ENCODE assay signal across 21 mouse cellular contexts in the genomic region with DNA sequence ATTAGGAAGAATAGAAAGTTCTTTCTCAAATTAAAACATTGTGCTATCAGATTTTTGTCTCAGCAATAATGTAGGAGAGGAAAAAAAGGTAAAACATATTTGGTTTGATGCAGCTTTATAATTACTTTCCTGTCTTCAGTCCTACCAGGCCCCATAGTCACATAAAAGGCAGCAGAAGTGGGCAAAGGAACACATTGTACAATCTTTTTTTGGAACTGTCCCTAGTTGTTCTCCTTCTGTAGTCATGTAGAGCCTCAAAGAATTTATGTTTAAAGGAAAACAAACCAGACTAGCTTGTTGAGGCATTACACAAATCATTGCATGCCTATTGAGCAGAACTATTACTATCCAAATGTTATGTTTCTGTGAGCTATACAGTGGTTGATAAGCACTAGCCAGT.
A peak's percentile ranks its signal among the peaks of the same experiment; 100 is the strongest.
DNase-seq lines count a peak whose midpoint lies in the region; ATAC-seq and TF ChIP-seq lines count a peak whose summit lies in the region.
"Had no signal": no experiment of that assay in that cellular context is flagged by ENCODE, and none has a peak within 500 bp of the region (broad histone marks: within the 10 kb centered on the region; RNA-seq: fewer than 3 reads in every experiment).

No protein-coding gene starts in this region.

- no peak for DNase-seq in forebrain, embryonic 14.5 days (ENCODE audit: low spot score)
- DNase-seq in left cerebral cortex, adult 2 months (ENCODE audit: extremely low spot score in 1 of 2, low spot score in 2 of 2), result no peak
- DNase-seq in left cerebral cortex, adult 18-20 months (ENCODE audit: low spot score in 2 of 2), result no peak
- peak; percentile 69 for DNase-seq in brain, adult 2 months (ENCODE audit: low read depth, low spot score)
- peak; percentile 65 for DNase-seq in telencephalon, adult 2 months (ENCODE audit: low read depth, low spot score)
- DNase-seq: adrenal gland, postnatal 14 days; cerebellum, adult 18-20 months; cerebellum, adult 9-11 months; cerebellum, postnatal 36 days; gastrocnemius, postnatal 10 days; heart, adult 2 months; heart, postnatal 14 days had no signal

- no peak overlapping the region for H3K9ac ChIP-seq in forebrain, embryonic 16.5 days (replicated peaks; ENCODE audit: low read depth, low read length)
- H3K9ac ChIP-seq in forebrain, embryonic 14.5 days (ENCODE audit: low read length), result no peak overlapping the region
- H3K9ac ChIP-seq: forebrain, embryonic 13.5 days; heart, embryonic 15.5 days; hindbrain, embryonic 13.5 days had no signal

- no peaks in the 10 kb centered on the region for H3K36me3 ChIP-seq in forebrain, embryonic 16.5 days (ENCODE audit: control insufficient read depth, insufficient read depth)
- H3K36me3 ChIP-seq in forebrain, embryonic 14.5 days (ENCODE audit: control insufficient read depth, insufficient read depth, low read length), result no peaks in the 10 kb centered on the region
- H3K36me3 ChIP-seq: heart, embryonic 15.5 days; hindbrain, embryonic 13.5 days had no signal

- H3K4me1 ChIP-seq in forebrain, embryonic 16.5 days (replicated peaks; ENCODE audit: control insufficient read depth, insufficient read depth, low read length), result peaks cover 5% of the 10 kb centered on the region; the same call in 1 of the 2 replicates
- no peaks in the 10 kb centered on the region for H3K4me1 ChIP-seq in forebrain, embryonic 14.5 days (ENCODE audit: control insufficient read depth, insufficient read depth, low read length)
- H3K4me1 ChIP-seq: forebrain, embryonic 13.5 days; heart, embryonic 15.5 days; hindbrain, embryonic 13.5 days had no signal

- H3K4me2 ChIP-seq in forebrain, embryonic 16.5 days (ENCODE audit: low read length), result no peak overlapping the region
- no peak overlapping the region for H3K4me2 ChIP-seq in forebrain, embryonic 14.5 days (ENCODE audit: low read length)
- H3K4me2 ChIP-seq: forebrain, embryonic 13.5 days; heart, embryonic 11.5 days; heart, embryonic 15.5 days; hindbrain, embryonic 13.5 days had no signal

- peak; percentile 14; the same call in 1 of the 2 replicates for ATAC-seq in forebrain, embryonic 16.5 days
- ATAC-seq in forebrain, embryonic 14.5 days, result no peak; the same call in 1 of the 2 replicates
- ATAC-seq: activated CD4-positive, CD25-positive, alpha-beta regulatory T cell, adult 4 months; hindbrain, postnatal 0 days; Patski had no signal

- intact Hi-C loops in left cerebral cortex, adult 2 months (cut with DNase I), result loop anchor here (2.0 to 10.0 kb wide), 2 partner anchors 286 to 710 kb away; no protein-coding TSS in a partner anchor

- no peak overlapping the region for H3K4me3 ChIP-seq in forebrain, embryonic 16.5 days (replicated peaks; ENCODE audit: low read length)
- no peak overlapping the region for H3K4me3 ChIP-seq in forebrain, embryonic 14.5 days (ENCODE audit: low read depth, low read length)
- H3K4me3 ChIP-seq in left cerebral cortex, adult 2 months, result no peak overlapping the region
- H3K4me3 ChIP-seq: forebrain, embryonic 13.5 days; heart, adult 2 months; heart, embryonic 15.5 days; hindbrain, embryonic 13.5 days had no signal

- no peaks in the 10 kb centered on the region for H3K27me3 ChIP-seq in forebrain, embryonic 16.5 days (replicated peaks; ENCODE audit: control insufficient read depth, insufficient read depth, low read length)
- H3K27me3 ChIP-seq in forebrain, embryonic 14.5 days (replicated peaks; ENCODE audit: control insufficient read depth, insufficient read depth, low read length), result no peaks in the 10 kb centered on the region
- H3K27me3 ChIP-seq: CH12.LX; forebrain, embryonic 13.5 days; heart, embryonic 15.5 days; hindbrain, embryonic 13.5 days had no signal

- H3K27ac ChIP-seq in forebrain, embryonic 16.5 days (ENCODE audit: low read length), result peak overlapping the region; percentile 69
- no peak overlapping the region for H3K27ac ChIP-seq in forebrain, embryonic 14.5 days (ENCODE audit: low read depth, low read length)
- H3K27ac ChIP-seq in left cerebral cortex, adult 2 months, result peak overlapping the region; percentile 37
- H3K27ac ChIP-seq: forebrain, embryonic 13.5 days; heart, adult 2 months; heart, embryonic 15.5 days; hindbrain, embryonic 13.5 days; hindbrain, postnatal 0 days had no signal

- H3K9me3 ChIP-seq in forebrain, embryonic 16.5 days (ENCODE audit: control insufficient read depth, low read length), result no peaks in the 10 kb centered on the region
- H3K9me3 ChIP-seq in forebrain, embryonic 14.5 days (replicated peaks; ENCODE audit: control insufficient read depth, low read length), result no peaks in the 10 kb centered on the region
- H3K9me3 ChIP-seq: forebrain, embryonic 13.5 days; heart, embryonic 15.5 days; hindbrain, embryonic 13.5 days had no signal

- TF ChIP-seq CTCF in left cerebral cortex, adult 2 months (IDR thresholded peaks at IDR 0.05), result no peak

Comparison
In these comparisons a context has a peak if more than half of its experiments do, and no peak if none do; other contexts are left out.
1. DNase-seq: peak in brain, adult 2 months (single experiment) and telencephalon, adult 2 months (single experiment); none in forebrain, embryonic 14.5 days (single experiment), left cerebral cortex, adult 2 months (0 of 2) and left cerebral cortex, adult 18-20 months (0 of 2).